Mouse (Mus musculus) adrenal gland, postnatal 4 days (tissue): ENCODE data around the gene Rabl3. TPM values are rescaled to one million over a fixed set of nuclear protein-coding genes. Genes with fewer than 3 reads are reported as not detected.

Experiments
- DNase-seq, 2 experiments: peaks; one replicate each; pipeline ENCODE4 v3.0.0; 2021 to 2022; ENCODE audit warnings: low spot score in 2 of 2, mixed read lengths in 2 of 2
- total RNA-seq, 2 experiments: library from RNA; stranded (reverse); gene quantifications; 2 replicates each; pipeline ENCODE4 v1.2.3; 2021

Gene Rabl3
- total RNA-seq, 2 experiments from 2014 or later, result 19.8 to 20.3 TPM

GRCm38 (mm10) chr16:37540776-37541175, 1.1 kb downstream of the Rabl3 start:
- no peak for DNase-seq

- DNase-seq, result no peak
Measured at GRCm38 (mm10) chr16:37546312-37546711, 6.6 kb downstream of the Rabl3 start.

GRCm38 (mm10) chr16:37550266-37550665, 10.6 kb downstream of the Rabl3 start:
- no peak for DNase-seq

- no peak for DNase-seq
Measured at GRCm38 (mm10) chr16:37550981-37551380, 11.3 kb downstream of the Rabl3 start.

- DNase-seq, result no peak
Measured at GRCm38 (mm10) chr16:37552824-37553223, 13.1 kb downstream of the Rabl3 start.

GRCm38 (mm10) chr16:37562414-37562813, 22.7 kb downstream of the Rabl3 start:
- DNase-seq, result no peak

GRCm38 (mm10) chr16:37562961-37563360, 23.3 kb downstream of the Rabl3 start:
- DNase-seq, result no peak

- DNase-seq, result no peak
Measured at GRCm38 (mm10) chr16:37565117-37565516, 25.4 kb downstream of the Rabl3 start.

- no peak for DNase-seq
Measured at GRCm38 (mm10) chr16:37566107-37566506, 26.4 kb downstream of the Rabl3 start.

GRCm38 (mm10) chr16:37567113-37568050, 27.7 kb downstream of the Rabl3 start:
- no peak for DNase-seq

GRCm38 (mm10) chr16:37571554-37571953, 31.9 kb downstream of the Rabl3 start:
- DNase-seq, result no peak

- DNase-seq, result no peak
Measured at GRCm38 (mm10) chr16:37572117-37572754, 32.6 kb downstream of the Rabl3 start.

- DNase-seq, result no peak
Measured at GRCm38 (mm10) chr16:37573061-37573460, 33.4 kb downstream of the Rabl3 start.

- DNase-seq, result no peak
Measured at GRCm38 (mm10) chr16:37575325-37575724, 35.6 kb downstream of the Rabl3 start.

- DNase-seq, result no peak
Measured at GRCm38 (mm10) chr16:37579591-37579990, 39.9 kb downstream of the Rabl3 start.

GRCm38 (mm10) chr16:37579994-37580393, 40.3 kb downstream of the Rabl3 start, which contains the start of gene Hgd:
TSS of gene Hgd (plus strand) at chr16:37580153.
- DNase-seq, result no peak

- no peak for DNase-seq
Measured at GRCm38 (mm10) chr16:37580651-37581050, 41.0 kb downstream of the Rabl3 start.

- DNase-seq, result no peak
Measured at GRCm38 (mm10) chr16:37581901-37582300, 42.2 kb downstream of the Rabl3 start.

GRCm38 (mm10) chr16:37583306-37583705, 43.6 kb downstream of the Rabl3 start:
- DNase-seq, result no peak

GRCm38 (mm10) chr16:37583801-37584200, 44.1 kb downstream of the Rabl3 start:
- DNase-seq, result no peak

- peak in 1 of 2 experiments; percentile 11 for DNase-seq
Measured at GRCm38 (mm10) chr16:37584218-37585035, 44.7 kb downstream of the Rabl3 start.
